Mouse (Mus musculus) heart, embryonic 10.5 days (tissue): ENCODE measurements around the gene Smdt1. TPM values are rescaled to one million over a fixed set of nuclear protein-coding genes. Genes with fewer than 3 reads are reported as not detected.
"Not testable (repeated sequence)": the region's sequence is repeated elsewhere in the genome, so short reads cannot be mapped to it uniquely, and the experiment has no call there.

ENCODE experiments used
- DNase-seq: peaks from one replicate; pipeline ENCODE4 v3.0.0-alpha.2; 2017; ENCODE audit warnings: low spot score
- H3K27ac ChIP-seq: fragments of 300-500 bp; sonication (generic); 2 replicates; pipeline ENCODE4 v1.5.1; 2016; ENCODE audit warnings: mild to moderate bottlenecking
- H3K27me3 ChIP-seq: fragments of 300-500 bp; sonication (generic); 2 replicates; pipeline ENCODE4 v1.6.1; 2016; ENCODE audit warnings: mild to moderate bottlenecking; ENCODE audit not compliant: poor library complexity, insufficient read depth, severe bottlenecking
- H3K36me3 ChIP-seq: fragments of 300-500 bp; sonication (generic); 2 replicates; pipeline ENCODE4 v1.6.1; 2016; ENCODE audit warnings: mild to moderate bottlenecking, moderate library complexity
- H3K4me1 ChIP-seq: fragments of 300-500 bp; sonication (generic); 2 replicates; pipeline ENCODE4 v1.6.1; 2016; ENCODE audit warnings: mild to moderate bottlenecking
- H3K4me3 ChIP-seq: fragments of 300-500 bp; sonication (generic); 2 replicates; pipeline ENCODE4 v1.5.1; 2016; ENCODE audit warnings: mild to moderate bottlenecking, moderate library complexity
- H3K9me3 ChIP-seq: fragments of 300-500 bp; sonication (generic); 2 replicates; pipeline ENCODE4 v1.6.1; 2016; ENCODE audit warnings: mild to moderate bottlenecking, moderate library complexity
- WGBS: fragments of 180-500 bp; shearing (Covaris S2); methylation state at CpG from one replicate; pipeline ENCODE4 v1.1.7; 2016; 5-methylcytosine and 5-hydroxymethylcytosine counted together
- polyA plus RNA-seq: library from polyadenylated mRNA; unstranded; fragments of >200 nt; fragmentation: Nextera tagmentation; extraction: Ambion mirVana; gene quantifications from 2 replicates; pipeline ENCODE4 v1.2.1, GENCODE M21; 2016

Smdt1 gene
- polyA plus RNA-seq, 1 experiment from 2014 or later: 294 TPM

DNA sequence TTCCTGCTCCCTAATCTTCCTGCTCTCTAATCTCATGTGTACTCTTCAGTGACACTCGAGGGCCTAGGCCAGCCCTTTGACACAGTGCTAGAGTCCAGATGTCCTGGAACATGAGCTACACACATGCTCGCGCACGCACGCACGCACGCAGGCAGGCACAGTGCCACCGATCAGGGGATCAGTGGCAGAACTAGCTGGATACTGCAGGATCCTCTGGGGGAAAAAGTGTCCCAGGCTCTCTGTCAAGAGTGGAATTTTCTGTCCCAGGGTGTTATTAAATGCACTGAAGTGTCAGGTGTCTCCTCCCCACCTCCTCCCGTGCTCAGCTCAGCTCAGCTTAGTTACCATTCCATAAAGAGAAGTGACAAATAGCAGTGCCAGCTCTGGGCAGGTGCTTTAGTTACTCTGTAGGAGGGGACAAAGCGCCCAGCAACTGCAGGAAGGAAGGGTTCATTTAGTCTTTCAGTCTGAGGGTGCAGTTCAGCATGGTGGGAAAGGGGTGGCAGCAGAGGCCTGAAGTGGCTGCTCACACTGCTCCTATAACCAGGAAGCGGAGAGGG, 22.8 kb downstream of the Smdt1 start:
- Histone ChIP-seq H3K36me3 (no peaks in the 10 kb centered on the region), H3K9me3 (no peaks in the 10 kb centered on the region), H3K27me3 (no peaks in the 10 kb centered on the region), H3K4me3 (no peak overlapping the region), H3K27ac (peak overlapping the region; percentile 66), H3K4me1 (peaks cover 14% of the 10 kb centered on the region)
- 65% methylated on average over 11 of the region's 11 CpGs for WGBS
- peak; percentile 74 for DNase-seq

DNA sequence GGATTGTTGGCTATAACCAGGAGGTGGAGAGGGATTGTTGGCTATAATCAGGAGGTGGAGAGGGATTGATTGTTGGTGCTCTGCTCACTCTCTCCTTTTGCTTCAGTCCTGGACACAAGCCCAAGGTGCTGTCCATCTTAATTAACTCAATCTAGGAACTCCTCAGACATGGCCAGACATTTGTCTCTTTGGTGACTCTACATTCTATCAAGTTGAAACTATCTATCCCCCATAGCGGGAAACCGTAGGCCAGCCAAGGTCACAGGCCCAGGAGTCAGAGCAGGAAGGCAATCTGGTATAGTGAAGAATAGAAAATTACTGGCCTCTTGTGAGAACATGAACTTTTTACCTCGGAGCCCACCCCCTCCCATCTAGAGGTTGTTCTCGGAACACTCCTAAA, 23.5 kb downstream of the Smdt1 start:
- no peak overlapping the region for H3K27ac ChIP-seq

DNA sequence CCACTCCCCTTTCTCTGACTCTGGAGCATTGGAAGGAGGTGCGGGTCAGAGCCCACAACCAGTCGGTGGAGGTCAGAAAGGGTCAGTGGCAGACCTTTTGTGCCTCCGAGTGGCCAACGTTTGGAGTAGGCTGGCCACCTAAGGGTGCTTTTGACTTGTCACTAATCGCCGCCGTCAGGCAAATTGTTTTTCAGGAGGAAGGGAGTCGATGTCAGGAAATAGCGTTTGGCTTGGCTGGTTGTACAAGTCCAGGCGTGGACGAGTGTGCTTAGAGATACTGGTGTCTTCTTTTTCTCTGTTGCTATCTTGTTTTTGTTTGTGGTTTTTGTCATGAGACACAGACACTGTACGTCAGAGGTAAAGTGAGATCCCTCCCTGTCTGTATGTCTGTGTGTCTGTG, 25.0 kb downstream of the Smdt1 start:
- WGBS: 64% methylated on average over 11 of the region's 12 CpGs
- H3K4me1 ChIP-seq: peaks cover 11% of the 10 kb centered on the region
- not testable (repeated sequence) for DNase-seq, H3K4me3 ChIP-seq, H3K9me3 ChIP-seq, H3K27ac ChIP-seq, H3K36me3 ChIP-seq, H3K27me3 ChIP-seq

More for the DNA sequence above, 23.5 kb downstream of the Smdt1 start:
- Histone ChIP-seq H3K4me1 (peaks cover 14% of the 10 kb centered on the region), H3K36me3 (no peaks in the 10 kb centered on the region), H3K27me3 (no peaks in the 10 kb centered on the region), H3K4me3 (no peak overlapping the region), H3K9me3 (no peaks in the 10 kb centered on the region)
- peak; percentile 36 for DNase-seq
- 82% methylated on average over 4 of the region's 4 CpGs for WGBS

- H3K4me1 ChIP-seq, DNase-seq, H3K4me3 ChIP-seq, H3K27me3 ChIP-seq, H3K9me3 ChIP-seq, H3K27ac ChIP-seq, H3K36me3 ChIP-seq: not testable (repeated sequence)
- 10% methylated on average over 6 of the region's 9 CpGs for WGBS
Measured at GRCm38 (mm10) chr15:82364561-82364960, 25.8 kb downstream of the Smdt1 start.

DNA sequence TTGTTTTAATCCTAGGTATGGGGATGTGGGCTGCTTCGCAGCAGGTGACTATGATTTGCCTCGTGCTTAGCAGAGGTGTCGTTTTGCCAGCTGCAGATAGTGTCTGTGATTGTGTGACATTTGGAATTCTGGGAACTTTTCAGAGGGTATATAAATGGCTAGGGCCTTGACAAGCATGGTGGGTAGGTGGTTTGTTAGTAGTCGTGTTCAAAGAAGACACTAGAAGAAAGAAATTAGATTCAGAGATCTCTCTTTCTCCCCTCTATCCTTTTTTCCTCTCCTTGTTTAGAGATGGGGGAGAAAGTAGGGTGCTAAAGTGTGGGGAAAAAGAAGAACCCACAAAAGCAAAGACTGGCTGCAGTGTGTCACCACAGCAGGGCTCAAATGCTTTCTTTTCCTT, 29.4 kb downstream of the Smdt1 start:
- no peaks in the 10 kb centered on the region for H3K4me1 ChIP-seq
- no peaks in the 10 kb centered on the region for H3K27me3 ChIP-seq
- H3K9me3 ChIP-seq: no peaks in the 10 kb centered on the region
- DNase-seq: no peak
- no peak overlapping the region for H3K4me3 ChIP-seq
- H3K36me3 ChIP-seq: 0 out of 2 replicates have a peak, but pooled peaks cover 3% of the 10 kb centered on the region
- 84% methylated on average over 4 of the region's 4 CpGs for WGBS
- H3K27ac ChIP-seq: no peak overlapping the region

DNA sequence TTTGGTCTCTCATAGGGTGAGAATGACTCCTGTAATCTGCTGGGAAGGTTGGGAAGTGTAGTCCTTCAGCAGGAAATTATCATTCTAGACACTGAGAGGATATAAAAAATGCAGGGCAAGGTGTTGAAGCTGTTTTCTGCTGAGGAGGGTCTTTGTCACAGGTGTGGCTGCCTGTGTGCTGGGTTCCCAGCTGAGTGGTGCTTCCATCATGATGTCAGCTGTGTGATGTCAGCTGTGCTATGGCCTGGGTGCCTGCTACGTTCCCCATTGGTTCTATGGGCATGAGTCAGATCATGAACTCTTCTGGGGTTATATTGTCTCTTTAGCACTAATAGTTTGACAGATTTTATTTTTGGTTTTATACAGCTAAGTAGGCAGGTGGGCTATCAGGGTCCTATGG, 30.1 kb downstream of the Smdt1 start:
- H3K9me3 ChIP-seq: no peaks in the 10 kb centered on the region
- DNase-seq: no peak
- 84% methylated on average over 1 of the region's 1 CpGs for WGBS
- H3K4me1 ChIP-seq: no peaks in the 10 kb centered on the region
- 0 out of 2 replicates have a peak, but pooled peaks cover 3% of the 10 kb centered on the region for H3K36me3 ChIP-seq
- H3K4me3 ChIP-seq: no peak overlapping the region
- H3K27me3 ChIP-seq: no peaks in the 10 kb centered on the region
- H3K27ac ChIP-seq: no peak overlapping the region

- no peaks in the 10 kb centered on the region for H3K27me3 ChIP-seq
- H3K4me3 ChIP-seq: no peak overlapping the region
- 0 out of 2 replicates have a peak, but pooled peaks cover 3% of the 10 kb centered on the region for H3K36me3 ChIP-seq
- H3K27ac ChIP-seq: no peak overlapping the region
- 85% methylated on average over 6 of the region's 6 CpGs for WGBS
- DNase-seq: no peak
- no peaks in the 10 kb centered on the region for H3K9me3 ChIP-seq
- H3K4me1 ChIP-seq: no peaks in the 10 kb centered on the region
Measured at GRCm38 (mm10) chr15:82372446-82372845, 33.7 kb downstream of the Smdt1 start.

DNA sequence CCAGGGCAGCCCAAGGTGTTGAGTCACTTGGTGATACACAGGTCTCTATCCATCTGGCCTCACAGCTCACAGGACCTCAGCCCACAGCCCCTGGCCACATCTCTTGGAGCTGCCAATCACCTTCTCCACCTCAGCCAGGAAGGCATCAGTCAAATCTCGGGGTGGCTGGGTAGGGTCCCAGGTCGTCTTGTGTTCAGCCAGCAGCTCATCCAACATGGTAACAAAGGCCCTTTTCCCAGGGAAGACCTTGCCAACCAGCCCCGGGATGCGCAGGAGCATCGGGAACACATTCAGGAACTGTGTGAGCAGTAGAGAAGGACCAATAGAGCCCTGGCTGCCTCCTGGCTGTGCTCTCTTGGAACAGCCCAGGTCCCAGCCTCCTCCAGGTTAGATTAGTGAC, 34.2 kb downstream of the Smdt1 start:
- 81% methylated on average over 5 of the region's 5 CpGs for WGBS
- Histone ChIP-seq H3K36me3 (0 out of 2 replicates have a peak, but pooled peaks cover 3% of the 10 kb centered on the region), H3K27me3 (0 out of 2 replicates have a peak, but pooled peaks cover 3% of the 10 kb centered on the region), H3K9me3 (no peaks in the 10 kb centered on the region), H3K4me3 (no peak overlapping the region), H3K4me1 (peaks cover 5% of the 10 kb centered on the region), H3K27ac (no peak overlapping the region)
- DNase-seq: no peak

DNA sequence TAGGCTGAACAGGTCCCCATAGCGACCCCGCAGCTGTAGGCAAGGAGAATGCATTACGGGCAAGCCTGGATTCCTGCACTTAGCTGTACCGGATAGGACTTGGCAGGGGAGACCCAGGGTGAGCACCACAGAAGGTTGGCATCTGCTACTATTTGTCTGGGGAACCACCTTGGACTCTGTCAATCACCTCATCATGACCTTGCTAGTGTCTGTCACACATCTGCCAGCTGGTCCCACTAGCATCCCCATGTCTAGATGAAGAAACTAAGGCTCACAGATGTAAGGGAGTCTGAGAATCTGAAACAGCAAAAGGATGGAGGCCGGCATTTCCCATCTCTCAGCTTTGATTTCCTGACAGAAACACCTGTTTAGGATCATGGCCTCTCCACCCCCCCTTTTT, 35.7 kb downstream of the Smdt1 start:
- H3K4me3 ChIP-seq: no peak overlapping the region
- no peak for DNase-seq
- H3K27me3 ChIP-seq: 0 out of 2 replicates have a peak, but pooled peaks cover 3% of the 10 kb centered on the region
- H3K4me1 ChIP-seq: peaks cover 16% of the 10 kb centered on the region
- no peaks in the 10 kb centered on the region for H3K9me3 ChIP-seq
- 0 out of 2 replicates have a peak, but pooled peaks cover 3% of the 10 kb centered on the region for H3K36me3 ChIP-seq
- no peak overlapping the region for H3K27ac ChIP-seq
- 83% methylated on average over 5 of the region's 5 CpGs for WGBS

DNA sequence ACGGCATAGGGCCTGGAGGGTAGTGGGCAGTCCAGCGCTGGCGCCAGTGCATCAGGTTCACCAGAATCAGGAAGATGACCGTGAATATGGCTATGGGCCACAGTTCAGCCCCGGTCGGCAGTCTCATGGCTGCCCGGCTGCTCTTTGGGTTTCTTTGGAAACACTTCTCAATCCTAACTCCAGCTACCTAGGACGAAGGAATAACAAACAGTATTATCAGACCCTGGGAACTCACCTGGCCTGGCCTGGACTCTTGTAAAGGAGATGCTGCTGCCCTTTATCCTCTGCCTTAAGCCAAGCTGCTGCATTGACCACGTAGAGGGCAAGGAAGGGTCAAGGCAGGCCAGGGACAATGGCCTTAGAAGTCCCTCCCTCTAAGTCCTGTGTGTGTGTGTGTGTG, 37.1 kb downstream of the Smdt1 start:
- Histone ChIP-seq H3K9me3 (no peaks in the 10 kb centered on the region), H3K27ac (no peak overlapping the region), H3K4me3 (no peak overlapping the region), H3K4me1 (peaks cover 30% of the 10 kb centered on the region), H3K36me3 (0 out of 2 replicates have a peak, but pooled peaks cover 3% of the 10 kb centered on the region), H3K27me3 (0 out of 2 replicates have a peak, but pooled peaks cover 3% of the 10 kb centered on the region)
- 88% methylated on average over 9 of the region's 9 CpGs for WGBS
- DNase-seq: no peak

GRCm38 (mm10) chr15:82376393-82377138, 37.8 kb downstream of the Smdt1 start:
- H3K27ac ChIP-seq: no peak overlapping the region
- H3K36me3 ChIP-seq: 0 out of 2 replicates have a peak, but pooled peaks cover 3% of the 10 kb centered on the region
- H3K4me1 ChIP-seq: peaks cover 33% of the 10 kb centered on the region
- no peak overlapping the region for H3K4me3 ChIP-seq
- no peaks in the 10 kb centered on the region for H3K9me3 ChIP-seq
- 68% methylated on average over 17 of the region's 17 CpGs for WGBS
- no peak for DNase-seq
- H3K27me3 ChIP-seq: 0 out of 2 replicates have a peak, but pooled peaks cover 3% of the 10 kb centered on the region

GRCm38 (mm10) chr15:82377701-82378100, 38.9 kb downstream of the Smdt1 start:
- H3K4me1 ChIP-seq: peaks cover 33% of the 10 kb centered on the region
- WGBS: 72% methylated on average over 5 of the region's 5 CpGs

More at GRCm38 (mm10) chr15:82377701-82378100, 38.9 kb downstream of the Smdt1 start:
- H3K27ac ChIP-seq: 0 out of 2 replicates have a peak overlapping the region, but pooled peaks have one; percentile 3
- no peak for DNase-seq
- H3K27me3 ChIP-seq: 0 out of 2 replicates have a peak, but pooled peaks cover 3% of the 10 kb centered on the region
- no peak overlapping the region for H3K4me3 ChIP-seq
- 0 out of 2 replicates have a peak, but pooled peaks cover under 1% of the 10 kb centered on the region for H3K36me3 ChIP-seq
- no peaks in the 10 kb centered on the region for H3K9me3 ChIP-seq
